In genomic region chr1:74332930-74333329, GRCm38 (mm10) we compare ENCODE assay signal across 8 mouse cellular contexts. TPM values are rescaled to one million over a fixed set of nuclear protein-coding genes. Genes with fewer than 3 reads are reported as not detected.
DNase-seq lines count a peak whose midpoint lies in the region; ATAC-seq and TF ChIP-seq lines count a peak whose summit lies in the region.

No protein-coding gene starts in this region.

- TF ChIP-seq CTCF in heart, postnatal 0 days (IDR thresholded peaks at IDR 0.05; ENCODE audit: low read depth), result no peak
- TF ChIP-seq CTCF in liver, postnatal 0 days (IDR thresholded peaks at IDR 0.05; ENCODE audit: low read depth), result no peak

- H3K27ac ChIP-seq in heart, postnatal 0 days (ENCODE audit: low read depth), result peak overlapping the region; percentile 75
- no peak overlapping the region for H3K27ac ChIP-seq in liver, postnatal 0 days (ENCODE audit: low read depth)

- H3K27me3 ChIP-seq in heart, postnatal 0 days (ENCODE audit: control insufficient read depth, insufficient read depth, low read length), result no peaks in the 10 kb centered on the region
- no peaks in the 10 kb centered on the region for H3K27me3 ChIP-seq in liver, postnatal 0 days (ENCODE audit: insufficient read depth, low read length)

- 5% methylated on average over 9 of the region's 9 CpGs for WGBS in heart, postnatal 0 days
- WGBS in liver, postnatal 0 days (ENCODE audit: insufficient replicate concordance), result 9% methylated on average over 9 of the region's 9 CpGs

- DNase-seq in left cerebral cortex, postnatal 4 days, result peak; percentile 31
- no peak for DNase-seq in left cerebral cortex, adult 11 months (ENCODE audit: low spot score)
- DNase-seq in cerebellum, adult 9-11 months, result peak; percentile 68
- DNase-seq in heart, postnatal 0 days (ENCODE audit: low spot score), result no peak
- no peak for DNase-seq in liver, postnatal 0 days
- DNase-seq in layer of hippocampus, adult 9-11 months, result no peak
- no peak for DNase-seq in spleen, postnatal 36 days (ENCODE audit: low spot score in 2 of 2)
- DNase-seq in thymus, postnatal 36 days, result no peak

- no peaks in the 10 kb centered on the region for H3K9me3 ChIP-seq in heart, postnatal 0 days (replicated peaks; ENCODE audit: control insufficient read depth, low read length)
- no peaks in the 10 kb centered on the region for H3K9me3 ChIP-seq in liver, postnatal 0 days (ENCODE audit: low read length)

- TF ChIP-seq EP300 in heart, postnatal 0 days (IDR thresholded peaks at IDR 0.05; ENCODE audit: low read depth), result no peak
- no peak for TF ChIP-seq EP300 in liver, postnatal 0 days (IDR thresholded peaks at IDR 0.05; ENCODE audit: low read depth)

- H3K36me3 ChIP-seq in heart, postnatal 0 days (replicated peaks; ENCODE audit: control insufficient read depth, insufficient read depth, low read length), result 0 out of 2 replicates have a peak, but pooled peaks cover under 1% of the 10 kb centered on the region
- H3K36me3 ChIP-seq in liver, postnatal 0 days (replicated peaks; ENCODE audit: insufficient read depth, low read length), result no peaks in the 10 kb centered on the region

- no peak for ATAC-seq in heart, postnatal 0 days (ENCODE audit: insufficient read depth, low read depth)
- ATAC-seq in liver, postnatal 0 days, result no peak

- intact Hi-C loops in left cerebral cortex, postnatal 4 days (cut with DNase I), result no loop called here

- peak overlapping the region; percentile 77 for H3K4me2 ChIP-seq in heart, postnatal 0 days (ENCODE audit: low read depth, low read length)
- peak overlapping the region; percentile 73 for H3K4me2 ChIP-seq in liver, postnatal 0 days (ENCODE audit: low read depth, low read length)

- H3K9ac ChIP-seq in heart, postnatal 0 days (replicated peaks; ENCODE audit: low read depth, low read length), result peak overlapping the region; percentile 42
- H3K9ac ChIP-seq in liver, postnatal 0 days (replicated peaks), result no peak overlapping the region

- H3K4me1 ChIP-seq in heart, postnatal 0 days (ENCODE audit: control insufficient read depth, insufficient read depth), result peaks cover 60% of the 10 kb centered on the region
- H3K4me1 ChIP-seq in liver, postnatal 0 days (ENCODE audit: insufficient read depth), result peaks cover 27% of the 10 kb centered on the region

- H3K4me3 ChIP-seq in heart, postnatal 0 days (ENCODE audit: low read depth, low read length), result peak overlapping the region; percentile 46
- H3K4me3 ChIP-seq in liver, postnatal 0 days (ENCODE audit: low read depth, low read length), result peak overlapping the region; percentile 37

RNA-seq across cellular contexts. Expression of gene Tmbim1, which starts 27.5 kb away (rescaled TPM):
- total RNA-seq in left cerebral cortex, postnatal 4 days (2021), result 1 to 10 TPM; 5.2 to 5.3 TPM
- total RNA-seq in heart, postnatal 0 days (2014; rRNA removed; ENCODE audit: low replicate concordance), result 55.7 and 100 TPM in 2 replicates
- 41.6 and 44.9 TPM in 2 replicates for polyA plus RNA-seq in heart, postnatal 0 days (2015; fragmentation: Nextera tagmentation; extraction: Ambion mirVana)
- polyA plus RNA-seq in liver, postnatal 0 days (2015; fragmentation: Nextera tagmentation; extraction: Ambion mirVana), result 18.5 and 18.7 TPM in 2 replicates

RNA-seq across cellular contexts. Expression of gene Catip, which starts 29.0 kb away (rescaled TPM):
- total RNA-seq in left cerebral cortex, postnatal 4 days (2021), result 1 to 10 TPM in 1 of 2 experiments, under 1 TPM in 1; 0.74 to 1.1 TPM
- 0.12 TPM in 1 of 2 replicates, not detected in the other for total RNA-seq in heart, postnatal 0 days (2014; rRNA removed; ENCODE audit: low replicate concordance)
- polyA plus RNA-seq in heart, postnatal 0 days (2015; fragmentation: Nextera tagmentation; extraction: Ambion mirVana), result 0.51 and 0.61 TPM in 2 replicates
- 0.11 TPM in 1 of 2 replicates, not detected in the other for polyA plus RNA-seq in liver, postnatal 0 days (2015; fragmentation: Nextera tagmentation; extraction: Ambion mirVana)

RNA-seq across cellular contexts. Expression of gene Slc11a1, which starts 42.1 kb away (rescaled TPM):
- 1 to 10 TPM; 1.2 to 2.2 TPM for total RNA-seq in left cerebral cortex, postnatal 4 days (2021)
- total RNA-seq in heart, postnatal 0 days (2014; rRNA removed; ENCODE audit: low replicate concordance), result 2.0 and 2.5 TPM in 2 replicates
- polyA plus RNA-seq in heart, postnatal 0 days (2015; fragmentation: Nextera tagmentation; extraction: Ambion mirVana), result 1.6 and 1.8 TPM in 2 replicates
- 12.8 and 15.1 TPM in 2 replicates for polyA plus RNA-seq in liver, postnatal 0 days (2015; fragmentation: Nextera tagmentation; extraction: Ambion mirVana)

RNA-seq across cellular contexts. Expression of gene Pnkd, which starts 48.2 kb away (rescaled TPM):
- total RNA-seq in left cerebral cortex, postnatal 4 days (2021), result 10 to 100 TPM; 98.6 to 99.4 TPM
- 221 and 310 TPM in 2 replicates for total RNA-seq in heart, postnatal 0 days (2014; rRNA removed; ENCODE audit: low replicate concordance)
- polyA plus RNA-seq in heart, postnatal 0 days (2015; fragmentation: Nextera tagmentation; extraction: Ambion mirVana), result 345 and 362 TPM in 2 replicates
- polyA plus RNA-seq in liver, postnatal 0 days (2015; fragmentation: Nextera tagmentation; extraction: Ambion mirVana), result 46.7 and 50.0 TPM in 2 replicates

RNA-seq across cellular contexts. Expression of gene Aamp, which starts 48.4 kb away (rescaled TPM):
- 100 to 1,000 TPM; 122 to 124 TPM for total RNA-seq in left cerebral cortex, postnatal 4 days (2021)
- total RNA-seq in heart, postnatal 0 days (2014; rRNA removed; ENCODE audit: low replicate concordance), result 125 and 146 TPM in 2 replicates
- 162 and 165 TPM in 2 replicates for polyA plus RNA-seq in heart, postnatal 0 days (2015; fragmentation: Nextera tagmentation; extraction: Ambion mirVana)
- polyA plus RNA-seq in liver, postnatal 0 days (2015; fragmentation: Nextera tagmentation; extraction: Ambion mirVana), result 105 and 109 TPM in 2 replicates

Comparison
In these comparisons a context has a peak if more than half of its experiments do, and no peak if none do; other contexts are left out.
1. DNase-seq: peak in left cerebral cortex, postnatal 4 days (single experiment) and cerebellum, adult 9-11 months (single experiment); none in left cerebral cortex, adult 11 months (single experiment), heart, postnatal 0 days (single experiment), liver, postnatal 0 days (single experiment), layer of hippocampus, adult 9-11 months (single experiment), spleen, postnatal 36 days (0 of 2) and thymus, postnatal 36 days (0 of 2).